Mouse (Mus musculus): ENCODE results near the gene Hcar1. TPM values are rescaled to one million over a fixed set of nuclear protein-coding genes. Genes with fewer than 3 reads are reported as not detected.

Gene Hcar1
- polyA plus RNA-seq, 1 experiment from 2014 or later = 0.10 TPM

DNA sequence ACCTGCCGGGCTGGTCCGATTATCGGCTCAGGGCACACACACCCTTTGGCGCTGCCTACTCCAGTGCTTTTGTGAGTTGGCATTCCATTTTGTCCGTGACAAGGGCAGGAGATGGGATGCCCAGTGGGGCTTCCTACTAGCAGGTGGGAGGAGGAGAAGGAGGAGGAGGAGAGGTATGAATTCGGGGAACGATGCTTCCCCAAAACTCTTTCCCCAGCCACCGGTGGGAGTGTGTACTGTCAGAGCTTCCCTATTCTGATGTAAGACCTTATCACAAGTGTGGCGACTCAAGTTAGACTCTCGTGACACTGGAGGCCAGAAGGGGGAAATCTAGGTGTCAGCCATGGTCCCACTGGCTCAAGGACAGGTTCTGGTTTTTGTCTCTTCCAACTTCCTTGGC is 4.5 kb upstream of the Hcar1 start:
- Histone ChIP-seq H3K36me3 (replicated peaks; ENCODE audit: control insufficient read depth, insufficient read depth, low read depth, low read length) (no peaks in the 10 kb centered on the region), H3K4me3 (ENCODE audit: low read depth, low read length) (no peak overlapping the region), H3K27me3 (ENCODE audit: control insufficient read depth, insufficient read depth, low read length) (no peaks in the 10 kb centered on the region), H3K4me2 (ENCODE audit: low read depth, low read length) (no peak overlapping the region), H3K9me3 (replicated peaks; ENCODE audit: control insufficient read depth, low read length) (no peaks in the 10 kb centered on the region), H3K9ac (replicated peaks; ENCODE audit: low read length) (no peak overlapping the region), H3K27ac (replicated peaks; ENCODE audit: low read depth, low read length) (no peak overlapping the region), H3K4me1 (ENCODE audit: control insufficient read depth, insufficient read depth, low read length) (peaks cover 3% of the 10 kb centered on the region)
- WGBS = 87% methylated on average over 10 of the region's 10 CpGs
- DNase-seq (ENCODE audit: low spot score) = no peak
- no peak for ATAC-seq (replicated peaks; ENCODE audit: insufficient number of reproducible peaks, low FRiP score, low TSS enrichment, low read depth)

DNA sequence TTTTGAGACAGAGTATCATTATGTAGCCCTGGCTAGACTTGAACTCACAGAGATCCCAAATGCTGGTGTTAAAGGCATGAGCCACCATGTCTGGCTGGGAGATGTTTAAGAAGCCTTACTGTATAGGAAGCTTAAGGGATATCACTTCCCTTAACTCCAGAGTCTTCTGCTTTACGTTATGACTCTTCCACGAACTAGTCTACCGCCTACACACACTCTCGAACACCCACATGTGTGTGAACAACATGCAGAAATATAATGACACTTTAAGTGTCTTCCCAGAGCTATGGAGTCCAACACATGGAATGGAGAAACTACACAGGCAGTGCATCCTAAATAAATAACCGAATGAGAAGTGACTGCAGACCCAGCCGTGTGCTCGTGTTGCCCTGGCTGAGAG is 4.1 kb upstream of the Hcar1 start:
- H3K9me3 ChIP-seq (replicated peaks; ENCODE audit: control insufficient read depth, low read length) = no peaks in the 10 kb centered on the region
- no peak for ATAC-seq (replicated peaks; ENCODE audit: insufficient number of reproducible peaks, low FRiP score, low TSS enrichment, low read depth)

DNA sequence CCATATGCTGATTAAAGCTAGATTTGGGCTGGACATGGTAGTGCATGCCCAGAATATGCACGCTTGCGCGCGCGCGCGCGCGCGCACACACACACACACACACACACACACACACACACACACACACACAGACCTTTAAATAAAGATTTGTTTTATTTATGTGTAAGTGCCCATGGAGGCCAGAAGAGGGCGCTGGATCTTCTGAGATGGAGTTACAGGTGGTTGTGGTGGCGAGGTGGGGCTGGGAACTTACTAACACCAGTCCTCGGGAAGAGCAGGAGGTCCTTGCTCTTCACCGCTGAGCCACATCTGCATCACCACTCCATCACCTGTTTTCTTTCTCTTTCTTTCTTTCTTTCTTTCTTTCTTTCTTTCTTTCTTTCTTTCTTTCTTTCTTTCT is 958 bp upstream of the Hcar1 start:
- 77% methylated on average over 14 of the region's 14 CpGs for WGBS
- no peaks in the 10 kb centered on the region for H3K27me3 ChIP-seq (ENCODE audit: control insufficient read depth, insufficient read depth, low read length)
- H3K9ac ChIP-seq (replicated peaks; ENCODE audit: low read length) = no peak overlapping the region
- DNase-seq (ENCODE audit: low spot score) = no peak
- no peak overlapping the region for H3K4me2 ChIP-seq (ENCODE audit: low read depth, low read length)
- no peak for ATAC-seq (replicated peaks; ENCODE audit: insufficient number of reproducible peaks, low FRiP score, low TSS enrichment, low read depth)
- no peak overlapping the region for H3K4me3 ChIP-seq (ENCODE audit: low read depth, low read length)
- H3K9me3 ChIP-seq (replicated peaks; ENCODE audit: control insufficient read depth, low read length) = no peaks in the 10 kb centered on the region
- peaks cover 3% of the 10 kb centered on the region for H3K4me1 ChIP-seq (ENCODE audit: control insufficient read depth, insufficient read depth, low read length)
- H3K27ac ChIP-seq (replicated peaks; ENCODE audit: low read depth, low read length) = no peak overlapping the region
- H3K36me3 ChIP-seq (replicated peaks; ENCODE audit: control insufficient read depth, insufficient read depth, low read depth, low read length) = no peaks in the 10 kb centered on the region

More for the DNA sequence above, 4.1 kb upstream of the Hcar1 start:
- Histone ChIP-seq H3K27ac (replicated peaks; ENCODE audit: low read depth, low read length) (no peak overlapping the region), H3K36me3 (replicated peaks; ENCODE audit: control insufficient read depth, insufficient read depth, low read depth, low read length) (no peaks in the 10 kb centered on the region), H3K4me3 (ENCODE audit: low read depth, low read length) (no peak overlapping the region), H3K4me2 (ENCODE audit: low read depth, low read length) (no peak overlapping the region), H3K9ac (replicated peaks; ENCODE audit: low read length) (no peak overlapping the region), H3K27me3 (ENCODE audit: control insufficient read depth, insufficient read depth, low read length) (no peaks in the 10 kb centered on the region), H3K4me1 (ENCODE audit: control insufficient read depth, insufficient read depth, low read length) (peaks cover 3% of the 10 kb centered on the region)
- 75% methylated on average over 7 of the region's 7 CpGs for WGBS
- no peak for DNase-seq (ENCODE audit: low spot score)

- Histone ChIP-seq H3K4me2 (ENCODE audit: low read depth, low read length) (no peak overlapping the region), H3K4me1 (ENCODE audit: control insufficient read depth, insufficient read depth, low read length) (peaks cover 3% of the 10 kb centered on the region), H3K4me3 (ENCODE audit: low read depth, low read length) (no peak overlapping the region), H3K36me3 (replicated peaks; ENCODE audit: control insufficient read depth, insufficient read depth, low read depth, low read length) (no peaks in the 10 kb centered on the region), H3K9me3 (replicated peaks; ENCODE audit: control insufficient read depth, low read length) (no peaks in the 10 kb centered on the region), H3K27ac (replicated peaks; ENCODE audit: low read depth, low read length) (no peak overlapping the region), H3K27me3 (ENCODE audit: control insufficient read depth, insufficient read depth, low read length) (no peaks in the 10 kb centered on the region), H3K9ac (replicated peaks; ENCODE audit: low read length) (no peak overlapping the region)
- WGBS = 66% methylated on average over 14 of the region's 14 CpGs
- ATAC-seq (replicated peaks; ENCODE audit: insufficient number of reproducible peaks, low FRiP score, low TSS enrichment, low read depth) = no peak
- DNase-seq (ENCODE audit: low spot score) = no peak
Observed at GRCm38 (mm10) chr5:123878056-123878455, 1.8 kb downstream of the Hcar1 start.

DNA sequence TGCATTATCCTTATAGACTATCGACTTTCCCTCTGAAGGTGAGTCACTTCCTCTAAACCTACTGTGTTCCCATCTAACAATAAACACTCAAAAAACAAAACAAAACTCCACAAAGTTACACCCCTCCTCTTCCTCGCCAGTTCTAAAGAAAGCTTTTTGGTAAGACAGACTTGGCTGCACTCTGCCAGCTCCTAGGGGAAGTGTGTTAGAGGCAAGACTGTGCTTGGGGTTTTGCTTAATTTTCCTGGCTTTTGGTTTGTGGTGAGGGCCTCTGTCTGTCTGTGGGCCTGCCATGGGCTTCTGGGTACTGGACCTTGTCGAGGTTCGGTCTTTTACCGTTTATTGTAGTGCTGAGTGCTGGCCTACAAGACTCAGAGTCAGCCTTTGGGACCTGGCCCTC is 5.6 kb downstream of the Hcar1 start:
- Histone ChIP-seq H3K4me3 (ENCODE audit: low read depth, low read length) (no peak overlapping the region), H3K27me3 (ENCODE audit: control insufficient read depth, insufficient read depth, low read length) (no peaks in the 10 kb centered on the region), H3K9ac (replicated peaks; ENCODE audit: low read length) (no peak overlapping the region), H3K4me2 (ENCODE audit: low read depth, low read length) (no peak overlapping the region), H3K27ac (replicated peaks; ENCODE audit: low read depth, low read length) (no peak overlapping the region), H3K36me3 (replicated peaks; ENCODE audit: control insufficient read depth, insufficient read depth, low read depth, low read length) (no peaks in the 10 kb centered on the region), H3K9me3 (replicated peaks; ENCODE audit: control insufficient read depth, low read length) (no peaks in the 10 kb centered on the region), H3K4me1 (ENCODE audit: control insufficient read depth, insufficient read depth, low read length) (no peaks in the 10 kb centered on the region)
- WGBS = 87% methylated on average over 5 of the region's 5 CpGs
- no peak for DNase-seq (ENCODE audit: low spot score)
- ATAC-seq (replicated peaks; ENCODE audit: insufficient number of reproducible peaks, low FRiP score, low TSS enrichment, low read depth) = no peak

- ATAC-seq (replicated peaks; ENCODE audit: insufficient number of reproducible peaks, low FRiP score, low TSS enrichment, low read depth) (no peak), DNase-seq (ENCODE audit: low spot score) (no peak)
- WGBS = 85% methylated on average over 4 of the region's 4 CpGs
- no peak overlapping the region for H3K4me3 ChIP-seq (ENCODE audit: low read depth, low read length)
- no peaks in the 10 kb centered on the region for H3K4me1 ChIP-seq (ENCODE audit: control insufficient read depth, insufficient read depth, low read length)
- H3K27me3 ChIP-seq (ENCODE audit: control insufficient read depth, insufficient read depth, low read length) = no peaks in the 10 kb centered on the region
- no peaks in the 10 kb centered on the region for H3K36me3 ChIP-seq (replicated peaks; ENCODE audit: control insufficient read depth, insufficient read depth, low read depth, low read length)
- H3K9ac ChIP-seq (replicated peaks; ENCODE audit: low read length) = no peak overlapping the region
- H3K27ac ChIP-seq (replicated peaks; ENCODE audit: low read depth, low read length) = no peak overlapping the region
- H3K9me3 ChIP-seq (replicated peaks; ENCODE audit: control insufficient read depth, low read length) = no peaks in the 10 kb centered on the region
- no peak overlapping the region; the same call in 1 of the 2 replicates for H3K4me2 ChIP-seq (ENCODE audit: low read depth, low read length)
Observed at GRCm38 (mm10) chr5:123869615-123870014, 10.2 kb downstream of the Hcar1 start.

DNA sequence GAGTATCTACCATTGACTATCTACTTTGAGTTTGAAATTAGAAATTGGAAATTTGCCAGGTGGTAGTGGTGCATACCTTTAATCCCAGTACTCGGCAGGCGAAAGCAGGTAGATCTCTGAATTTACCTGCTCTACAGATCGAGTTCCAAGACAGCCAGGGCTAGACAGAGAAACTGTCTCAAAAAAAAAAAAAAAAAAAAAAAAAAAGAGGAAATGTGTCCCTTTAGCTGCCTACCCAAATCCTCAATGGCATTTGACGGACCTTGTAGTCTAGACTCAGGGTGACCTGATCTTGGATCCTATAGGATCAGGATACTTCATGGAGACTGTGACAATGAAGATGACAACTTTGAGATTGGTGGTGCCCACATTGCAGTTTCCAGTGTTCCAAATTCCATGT is 13.4 kb downstream of the Hcar1 start:
- DNase-seq (ENCODE audit: low spot score) (no peak), ATAC-seq (replicated peaks; ENCODE audit: insufficient number of reproducible peaks, low FRiP score, low TSS enrichment, low read depth) (no peak)
- H3K4me2 ChIP-seq (ENCODE audit: low read depth, low read length) = no peak overlapping the region
- H3K4me1 ChIP-seq (ENCODE audit: control insufficient read depth, insufficient read depth, low read length) = no peaks in the 10 kb centered on the region
- H3K9me3 ChIP-seq (replicated peaks; ENCODE audit: control insufficient read depth, low read length) = no peaks in the 10 kb centered on the region
- H3K9ac ChIP-seq (replicated peaks; ENCODE audit: low read length) = no peak overlapping the region
- 87% methylated on average over 4 of the region's 4 CpGs for WGBS
- no peak overlapping the region for H3K27ac ChIP-seq (replicated peaks; ENCODE audit: low read depth, low read length)
- no peaks in the 10 kb centered on the region for H3K27me3 ChIP-seq (ENCODE audit: control insufficient read depth, insufficient read depth, low read length)
- H3K36me3 ChIP-seq (replicated peaks; ENCODE audit: control insufficient read depth, insufficient read depth, low read depth, low read length) = no peaks in the 10 kb centered on the region
- H3K4me3 ChIP-seq (ENCODE audit: low read depth, low read length) = no peak overlapping the region

DNA sequence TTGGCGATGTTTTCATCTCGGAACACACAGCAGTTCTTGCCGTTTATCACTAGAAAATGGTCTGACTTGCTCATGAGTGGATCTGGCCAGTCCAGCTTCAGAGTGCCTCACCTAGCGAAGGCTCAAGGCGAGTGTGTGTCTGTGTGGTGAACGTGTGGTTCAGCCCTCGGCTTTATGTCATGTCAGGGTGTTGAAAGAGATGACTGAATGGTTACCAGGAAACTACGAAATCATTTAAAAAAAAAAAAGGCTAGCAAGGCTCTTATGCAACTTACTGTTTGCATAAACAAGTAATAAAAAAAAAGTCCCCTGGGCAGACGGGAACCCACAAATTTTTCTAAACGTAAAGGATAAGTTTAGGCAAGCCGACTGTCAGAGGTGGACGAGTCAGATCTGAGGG is 14.5 kb downstream of the Hcar1 start, which contains the start of gene Hcar2:
Gene Hcar2 (minus strand): TSS at position 135 of the 400 bp plus-strand sequence.
- Histone ChIP-seq H3K4me1 (ENCODE audit: control insufficient read depth, insufficient read depth, low read length) (no peaks in the 10 kb centered on the region), H3K9ac (replicated peaks; ENCODE audit: low read length) (no peak within 1 kb of the TSS), H3K4me2 (ENCODE audit: low read depth, low read length) (no peak within 1 kb of the TSS), H3K36me3 (replicated peaks; ENCODE audit: control insufficient read depth, insufficient read depth, low read depth, low read length) (no peaks in the 10 kb centered on the region), H3K27me3 (ENCODE audit: control insufficient read depth, insufficient read depth, low read length) (no peaks in the 10 kb centered on the region), H3K27ac (replicated peaks; ENCODE audit: low read depth, low read length) (no peak within 1 kb of the TSS), H3K9me3 (replicated peaks; ENCODE audit: control insufficient read depth, low read length) (no peaks in the 10 kb centered on the region), H3K4me3 (ENCODE audit: low read depth, low read length) (no peak within 1 kb of the TSS)
- 84% methylated on average over 12 of the region's 12 CpGs for WGBS
- no peak for DNase-seq (ENCODE audit: low spot score)
- no peak for ATAC-seq (replicated peaks; ENCODE audit: insufficient number of reproducible peaks, low FRiP score, low TSS enrichment, low read depth)

All from embryonic facial prominence, embryonic 11.5 days (tissue).